8 mouse cellular contexts compared by ENCODE assay signal in the genomic region with DNA sequence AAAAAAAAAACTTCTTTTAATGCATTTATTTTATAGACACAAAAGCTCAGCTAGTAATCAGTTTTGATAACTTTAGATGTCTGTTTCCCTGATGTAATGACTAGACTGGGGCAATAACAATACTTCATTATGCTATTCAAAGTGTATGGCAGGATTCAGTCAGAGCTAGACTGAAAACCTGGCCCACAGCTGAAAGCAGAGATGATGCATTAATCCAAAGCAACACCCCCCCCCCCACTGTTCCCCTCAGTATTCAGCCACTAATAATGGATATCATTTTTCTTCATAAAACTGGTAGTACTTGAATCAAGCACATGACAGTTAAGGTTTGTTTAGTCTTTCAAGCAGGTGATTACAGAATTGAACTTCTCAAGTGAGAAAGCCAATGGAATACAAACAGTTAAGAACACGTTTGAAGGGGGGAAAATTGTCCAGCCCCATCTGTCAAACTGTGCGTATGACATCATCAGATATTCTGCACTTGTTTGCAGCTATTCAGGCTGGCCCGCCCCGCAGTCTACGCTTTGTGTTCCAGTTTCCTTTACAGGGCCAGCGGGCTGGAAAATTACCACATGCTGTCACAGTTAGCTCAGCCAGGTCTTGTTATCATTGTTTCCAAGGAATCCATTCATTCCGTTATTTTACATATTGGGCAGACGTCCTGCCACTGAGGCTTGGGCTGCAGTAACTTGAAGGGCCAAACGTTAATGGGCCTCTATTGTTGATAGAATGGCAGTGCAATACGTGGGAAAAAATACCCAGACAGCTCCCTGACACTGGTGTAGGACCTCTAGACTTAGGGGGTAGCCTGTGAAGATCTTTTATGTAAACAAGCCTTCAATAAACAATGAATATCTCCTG.
DNase-seq lines count a peak whose midpoint lies in the region; ATAC-seq lines count a peak whose summit lies in the region.

No protein-coding gene starts in this region.

- no peaks in the 10 kb centered on the region for H3K9me3 ChIP-seq in heart, embryonic 11.5 days (replicated peaks; ENCODE audit: control insufficient read depth, low read length)
- H3K9me3 ChIP-seq in forebrain, embryonic 10.5 days: no peaks in the 10 kb centered on the region; the same call in 1 of the 2 replicates
- H3K9me3 ChIP-seq in kidney, embryonic 15.5 days (replicated peaks): no peaks in the 10 kb centered on the region

- no peaks in the 10 kb centered on the region for H3K27me3 ChIP-seq in heart, embryonic 11.5 days (ENCODE audit: control insufficient read depth, insufficient read depth, low read length)
- no peaks in the 10 kb centered on the region for H3K27me3 ChIP-seq in forebrain, embryonic 10.5 days (ENCODE audit: poor library complexity, severe bottlenecking)
- H3K27me3 ChIP-seq in kidney, embryonic 15.5 days: no peaks in the 10 kb centered on the region

- H3K9ac ChIP-seq in heart, embryonic 11.5 days (ENCODE audit: low read depth, low read length): no peak overlapping the region
- H3K9ac ChIP-seq in kidney, embryonic 15.5 days: no peak overlapping the region

- H3K4me1 ChIP-seq in heart, embryonic 11.5 days (ENCODE audit: control insufficient read depth, insufficient read depth, low read length): no peaks in the 10 kb centered on the region
- H3K4me1 ChIP-seq in forebrain, embryonic 10.5 days: peaks cover 43% of the 10 kb centered on the region
- H3K4me1 ChIP-seq in kidney, embryonic 15.5 days: no peaks in the 10 kb centered on the region

- peak; percentile 52; the same call in 1 of the 2 replicates for ATAC-seq in heart, embryonic 11.5 days (replicated peaks; ENCODE audit: insufficient number of reproducible peaks, low FRiP score, low TSS enrichment)
- ATAC-seq in kidney, embryonic 15.5 days (replicated peaks; ENCODE audit: low FRiP score): no peak

- no peak overlapping the region for H3K4me3 ChIP-seq in heart, embryonic 11.5 days (ENCODE audit: low read depth, low read length)
- H3K4me3 ChIP-seq in forebrain, embryonic 10.5 days: no peak overlapping the region; the same call in 1 of the 2 replicates
- H3K4me3 ChIP-seq in kidney, embryonic 15.5 days (replicated peaks): no peak overlapping the region

- H3K4me2 ChIP-seq in heart, embryonic 11.5 days: no peak overlapping the region
- H3K4me2 ChIP-seq in kidney, embryonic 15.5 days: no peak overlapping the region

- no peak for DNase-seq in heart, postnatal 25 days (ENCODE audit: low spot score)
- DNase-seq in forebrain, embryonic 10.5 days (ENCODE audit: extremely low spot score, low spot score): peak; percentile 93
- peak; percentile 61 for DNase-seq in layer of hippocampus, adult 11-12 months (ENCODE audit: low spot score)
- DNase-seq in mesoderm, embryonic 11.5 days (ENCODE audit: low read depth, low spot score): peak; percentile 90
- peak; percentile 8 for DNase-seq in yolk sac, embryonic 10.5 days (ENCODE audit: low spot score)
- no peak for DNase-seq in kidney, postnatal 10 days

- H3K36me3 ChIP-seq in heart, embryonic 11.5 days (ENCODE audit: control insufficient read depth, insufficient read depth, low read length): no peaks in the 10 kb centered on the region
- no peaks in the 10 kb centered on the region for H3K36me3 ChIP-seq in forebrain, embryonic 10.5 days (replicated peaks)
- no peaks in the 10 kb centered on the region for H3K36me3 ChIP-seq in kidney, embryonic 15.5 days

- 42% methylated on average over 10 of the region's 10 CpGs for WGBS in heart, embryonic 11.5 days (ENCODE audit: insufficient replicate concordance)
- 12% methylated on average over 10 of the region's 10 CpGs for WGBS in forebrain, embryonic 10.5 days
- WGBS in kidney, embryonic 15.5 days: 52% methylated on average over 10 of the region's 10 CpGs

- intact Hi-C loops in heart, postnatal 25 days (cut with DNase I): no loop called here

- no peak overlapping the region for H3K27ac ChIP-seq in heart, embryonic 11.5 days (ENCODE audit: low read depth, low read length)
- peak overlapping the region; percentile 84 for H3K27ac ChIP-seq in forebrain, embryonic 10.5 days
- no peak overlapping the region for H3K27ac ChIP-seq in kidney, embryonic 15.5 days

Comparison
In these comparisons a context has a peak if more than half of its experiments do, and no peak if none do; other contexts are left out.
1. DNase-seq: peak in forebrain, embryonic 10.5 days (single experiment), layer of hippocampus, adult 11-12 months (single experiment), mesoderm, embryonic 11.5 days (single experiment) and yolk sac, embryonic 10.5 days (single experiment); none in heart, postnatal 25 days (single experiment) and kidney, postnatal 10 days (single experiment).